Mouse (Mus musculus): ENCODE measurements around the gene Lypd8. TPM values are rescaled to one million over a fixed set of nuclear protein-coding genes. Genes with fewer than 3 reads are reported as not detected.

Gene Lypd8
- polyA plus RNA-seq, 1 experiment from 2014 or later, result not detected

DNA sequence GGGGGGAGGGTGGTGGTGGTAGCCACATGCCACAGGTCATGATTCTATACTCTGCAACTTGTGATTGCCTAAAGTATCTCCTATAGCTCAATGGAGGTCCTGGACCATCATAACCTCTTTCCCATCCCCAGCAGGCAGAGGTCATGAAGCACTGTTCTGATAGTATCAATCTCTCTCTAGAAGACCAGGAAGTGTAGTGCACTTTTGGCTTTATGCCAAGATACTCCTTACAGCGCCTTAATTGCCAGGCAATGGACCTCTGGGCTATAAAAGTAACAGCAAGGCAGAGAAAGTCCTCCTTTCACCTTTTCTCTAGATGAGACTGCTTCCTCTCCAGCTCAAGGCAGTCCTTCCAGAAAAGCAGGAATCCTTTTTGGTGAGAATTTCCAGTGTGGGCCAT, 42.0 kb downstream of the Lypd8 start, which contains the start of gene 1810065E05Rik:
Gene 1810065E05Rik, plus strand, starts transcription at position 297 of the 400 bp plus-strand sequence.
- no peak within 1 kb of the TSS for H3K4me2 ChIP-seq (ENCODE audit: low read depth)
- H3K4me3 ChIP-seq (ENCODE audit: low read depth, low read length), result no peak within 1 kb of the TSS
- DNase-seq (ENCODE audit: low spot score) (no peak), ATAC-seq (ENCODE audit: insufficient read depth, low FRiP score, low TSS enrichment) (no peak)
- H3K36me3 ChIP-seq (ENCODE audit: control insufficient read depth, insufficient read depth, low read length), result no peaks in the 10 kb centered on the region
- H3K4me1 ChIP-seq (ENCODE audit: control insufficient read depth, insufficient read depth, low read length), result no peaks in the 10 kb centered on the region
- no peak within 1 kb of the TSS for H3K27ac ChIP-seq (ENCODE audit: low read depth, low read length)
- H3K9ac ChIP-seq (ENCODE audit: low read length), result no peak within 1 kb of the TSS
- H3K9me3 ChIP-seq (ENCODE audit: control insufficient read depth, low read length), result no peaks in the 10 kb centered on the region
- 52% methylated on average over 1 of the region's 1 CpGs for WGBS
- no peaks in the 10 kb centered on the region for H3K27me3 ChIP-seq (ENCODE audit: control insufficient read depth, insufficient read depth, low read length)

DNA sequence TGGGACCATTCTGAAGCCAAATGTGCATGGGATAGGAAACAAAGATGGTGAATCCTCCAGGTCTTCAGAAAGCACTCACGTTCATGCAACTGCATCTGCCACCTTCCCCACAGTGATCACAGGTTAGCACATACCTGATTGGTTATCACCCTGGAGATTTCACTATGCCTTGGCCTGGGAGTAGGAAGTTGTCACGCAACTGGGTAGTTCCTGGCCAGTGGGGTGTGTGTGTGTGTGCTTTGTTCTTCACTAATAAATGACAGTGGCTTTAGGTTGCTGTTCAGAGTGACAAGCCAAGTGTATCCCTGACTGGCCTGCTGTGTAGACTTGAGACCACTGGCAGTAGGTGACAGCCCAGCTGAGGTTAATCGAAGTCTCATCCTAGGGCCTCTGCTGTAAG, 53.4 kb downstream of the Lypd8 start, which contains the start of gene Gm12253:
Gene Gm12253, plus strand, starts transcription at position 301 of the 400 bp plus-strand sequence.
- 82% methylated on average over 3 of the region's 3 CpGs for WGBS
- no peak within 1 kb of the TSS for H3K4me3 ChIP-seq (ENCODE audit: low read depth, low read length)
- H3K4me2 ChIP-seq (ENCODE audit: low read depth), result no peak within 1 kb of the TSS
- ATAC-seq (ENCODE audit: insufficient read depth, low FRiP score, low TSS enrichment), result no peak
- no peaks in the 10 kb centered on the region for H3K9me3 ChIP-seq (ENCODE audit: control insufficient read depth, low read length)
- no peak for DNase-seq (ENCODE audit: low spot score)
- H3K36me3 ChIP-seq (ENCODE audit: control insufficient read depth, insufficient read depth, low read length), result no peaks in the 10 kb centered on the region
- H3K4me1 ChIP-seq (ENCODE audit: control insufficient read depth, insufficient read depth, low read length), result no peaks in the 10 kb centered on the region
- H3K9ac ChIP-seq (ENCODE audit: low read length), result no peak within 1 kb of the TSS
- no peak within 1 kb of the TSS for H3K27ac ChIP-seq (ENCODE audit: low read depth, low read length)
- no peaks in the 10 kb centered on the region for H3K27me3 ChIP-seq (ENCODE audit: control insufficient read depth, insufficient read depth, low read length)

DNA sequence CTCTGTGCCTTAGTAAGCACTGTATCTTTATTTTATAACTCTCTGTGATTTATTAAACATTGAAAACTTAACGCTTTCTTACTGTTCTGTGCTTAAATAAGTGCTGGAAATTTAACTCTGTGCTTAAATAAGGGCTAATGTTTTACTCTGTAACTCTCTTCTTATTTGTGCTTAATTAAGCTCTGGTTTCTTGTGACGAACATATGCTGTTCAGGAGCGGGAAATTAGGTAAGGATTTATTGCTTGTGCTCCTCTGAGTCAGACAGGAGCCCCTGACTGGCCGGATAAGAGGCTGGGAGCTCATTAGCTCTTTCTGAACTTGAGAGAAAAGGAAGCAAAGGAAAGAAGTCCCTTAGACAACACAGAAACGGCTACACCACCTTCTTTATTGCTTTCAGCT, 59.0 kb downstream of the Lypd8 start:
- no peak overlapping the region for H3K9ac ChIP-seq (ENCODE audit: low read length)
- WGBS, result 33% methylated on average over 5 of the region's 5 CpGs
- H3K4me3 ChIP-seq (ENCODE audit: low read depth, low read length), result no peak overlapping the region
- no peaks in the 10 kb centered on the region for H3K9me3 ChIP-seq (ENCODE audit: control insufficient read depth, low read length)
- H3K27me3 ChIP-seq (ENCODE audit: control insufficient read depth, insufficient read depth, low read length), result no peaks in the 10 kb centered on the region
- no peaks in the 10 kb centered on the region for H3K36me3 ChIP-seq (ENCODE audit: control insufficient read depth, insufficient read depth, low read length)
- no peak for DNase-seq (ENCODE audit: low spot score)
- ATAC-seq (ENCODE audit: insufficient read depth, low FRiP score, low TSS enrichment), result no peak
- H3K27ac ChIP-seq (ENCODE audit: low read depth, low read length), result no peak overlapping the region
- no peak overlapping the region for H3K4me2 ChIP-seq (ENCODE audit: low read depth)
- H3K4me1 ChIP-seq (ENCODE audit: control insufficient read depth, insufficient read depth, low read length), result no peaks in the 10 kb centered on the region

Other genes with a start within 250 kb of the Lypd8 start
- 26.4 and 27.6 TPM in 2 replicates for gene Gemin5, start 210.5 kb upstream of the Lypd8 start, polyA plus RNA-seq (2014; fragmentation: Nextera tagmentation; extraction: Ambion mirVana)
- 123 and 138 TPM in 2 replicates for gene Mrpl22, start 207.4 kb upstream of the Lypd8 start, polyA plus RNA-seq (2014; fragmentation: Nextera tagmentation; extraction: Ambion mirVana)
- 2.1 and 2.4 TPM in 2 replicates for gene Igtp, start 179.5 kb upstream of the Lypd8 start, polyA plus RNA-seq (2014; fragmentation: Nextera tagmentation; extraction: Ambion mirVana)
- 0.72 and 1.4 TPM in 2 replicates for gene Irgm2, start 179.4 kb upstream of the Lypd8 start, polyA plus RNA-seq (2014; fragmentation: Nextera tagmentation; extraction: Ambion mirVana)
- not detected in 2 replicates for gene 4930438A08Rik, start 104.2 kb upstream of the Lypd8 start, polyA plus RNA-seq (2014; fragmentation: Nextera tagmentation; extraction: Ambion mirVana)
- 15.0 and 17.1 TPM in 2 replicates for gene Zfp692, start 72.0 kb upstream of the Lypd8 start, polyA plus RNA-seq (2014; fragmentation: Nextera tagmentation; extraction: Ambion mirVana)
- gene Zfp672, start 48.7 kb upstream of the Lypd8 start, polyA plus RNA-seq (2014; fragmentation: Nextera tagmentation; extraction: Ambion mirVana), result 25.5 and 27.7 TPM in 2 replicates
- 37.0 and 41.4 TPM in 2 replicates for gene Sh3bp5l, start 48.3 kb upstream of the Lypd8 start, polyA plus RNA-seq (2014; fragmentation: Nextera tagmentation; extraction: Ambion mirVana)
- not detected in 2 replicates for gene 1810065E05Rik, start 42.1 kb downstream of the Lypd8 start, polyA plus RNA-seq (2014; fragmentation: Nextera tagmentation; extraction: Ambion mirVana)
- gene Gm12253, start 53.5 kb downstream of the Lypd8 start, polyA plus RNA-seq (2014; fragmentation: Nextera tagmentation; extraction: Ambion mirVana), result not detected in 2 replicates
- not detected in 2 replicates for gene Lypd9, start 73.9 kb downstream of the Lypd8 start, polyA plus RNA-seq (2014; fragmentation: Nextera tagmentation; extraction: Ambion mirVana)
- not detected in 2 replicates for gene Olfr30, start 83.2 kb downstream of the Lypd8 start, polyA plus RNA-seq (2014; fragmentation: Nextera tagmentation; extraction: Ambion mirVana)
- gene Olfr332, start 113.5 kb downstream of the Lypd8 start, polyA plus RNA-seq (2014; fragmentation: Nextera tagmentation; extraction: Ambion mirVana), result not detected in 2 replicates
- not detected in 2 replicates for gene Olfr331, start 123.5 kb downstream of the Lypd8 start, polyA plus RNA-seq (2014; fragmentation: Nextera tagmentation; extraction: Ambion mirVana)
- gene Olfr330, start 155.8 kb downstream of the Lypd8 start, polyA plus RNA-seq (2014; fragmentation: Nextera tagmentation; extraction: Ambion mirVana), result not detected in 2 replicates
- not detected in 2 replicates for gene Olfr329-ps, start 167.4 kb downstream of the Lypd8 start, polyA plus RNA-seq (2014; fragmentation: Nextera tagmentation; extraction: Ambion mirVana)
- gene Olfr328, start 176.6 kb downstream of the Lypd8 start, polyA plus RNA-seq (2014; fragmentation: Nextera tagmentation; extraction: Ambion mirVana), result not detected in 2 replicates
- not detected in 2 replicates for gene Olfr224, start 191.5 kb downstream of the Lypd8 start, polyA plus RNA-seq (2014; fragmentation: Nextera tagmentation; extraction: Ambion mirVana)
- gene Olfr325, start 198.7 kb downstream of the Lypd8 start, polyA plus RNA-seq (2014; fragmentation: Nextera tagmentation; extraction: Ambion mirVana), result not detected in 2 replicates
- not detected in 2 replicates for gene Olfr324, start 216.1 kb downstream of the Lypd8 start, polyA plus RNA-seq (2014; fragmentation: Nextera tagmentation; extraction: Ambion mirVana)
- gene 2210407C18Rik, start 237.0 kb downstream of the Lypd8 start, polyA plus RNA-seq (2014; fragmentation: Nextera tagmentation; extraction: Ambion mirVana), result not detected in 2 replicates

All from neural tube, embryonic 11.5 days (tissue).